Mouse (Mus musculus) myocyte (in vitro differentiated cells): ENCODE measurements at regions not wholly inside any gene's neighbourhood (a gene's known extent, or its start where the extent isn't known, plus 50 kb on each side); places are given as distances from the start of the nearest gene placed in this dataset.

Experiments used
- MAX ChIP-seq: IDR thresholded peaks from one replicate; pipeline ENCODE4 v1.6.1; 2011; ENCODE audit warnings: low read depth, mild to moderate bottlenecking, control low read depth
- POLR2A ChIP-seq: IDR thresholded peaks from one replicate; pipeline ENCODE4 v1.6.1; 2011; ENCODE audit warnings: low read depth, mild to moderate bottlenecking, control low read depth, moderate library complexity; ENCODE audit not compliant: insufficient read length
- POLR2AphosphoS2 ChIP-seq: IDR thresholded peaks from one replicate; pipeline ENCODE4 v1.6.1; 2011; ENCODE audit warnings: low read depth, control low read depth; ENCODE audit not compliant: insufficient read length
- TCF12 ChIP-seq: IDR thresholded peaks from one replicate; pipeline ENCODE4 v1.6.1; 2011; ENCODE audit warnings: mild to moderate bottlenecking, control low read depth; ENCODE audit not compliant: poor library complexity, insufficient read depth, severe bottlenecking

DNA sequence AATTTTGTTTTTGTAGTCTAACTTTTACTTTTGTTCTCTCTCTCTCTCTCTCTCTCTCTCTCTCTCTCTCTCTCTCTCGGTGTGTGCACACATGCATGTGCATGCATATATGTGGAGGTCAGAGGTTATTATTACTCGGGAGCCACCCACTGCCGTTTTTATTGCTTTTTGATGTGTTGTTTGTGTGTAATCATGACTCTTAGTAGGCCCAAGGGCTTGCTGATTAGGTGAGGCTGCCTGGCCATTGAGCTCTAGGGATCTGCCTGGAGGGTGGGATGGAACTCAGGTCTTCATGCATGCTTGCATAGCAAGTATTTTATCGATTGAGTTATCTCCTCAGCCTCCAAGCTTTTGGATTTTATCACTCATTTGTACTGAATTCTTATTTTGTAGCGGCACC lies 50.4 kb upstream of the Adamts9 start:
- no peak for TF ChIP-seq MAX
- no peak for TF ChIP-seq POLR2A
- no peak for TF ChIP-seq POLR2AphosphoS2
- no peak for TF ChIP-seq TCF12
